Mouse (Mus musculus): ENCODE measurements at regions not wholly inside any gene's neighbourhood (a gene's known extent, or its start where the extent isn't known, plus 50 kb on each side); places are given as distances from the start of the nearest gene placed in this dataset.
"Not testable (repeated sequence)": the region's sequence is repeated elsewhere in the genome, so short reads cannot be mapped to it uniquely, and the experiment has no call there.

DNA sequence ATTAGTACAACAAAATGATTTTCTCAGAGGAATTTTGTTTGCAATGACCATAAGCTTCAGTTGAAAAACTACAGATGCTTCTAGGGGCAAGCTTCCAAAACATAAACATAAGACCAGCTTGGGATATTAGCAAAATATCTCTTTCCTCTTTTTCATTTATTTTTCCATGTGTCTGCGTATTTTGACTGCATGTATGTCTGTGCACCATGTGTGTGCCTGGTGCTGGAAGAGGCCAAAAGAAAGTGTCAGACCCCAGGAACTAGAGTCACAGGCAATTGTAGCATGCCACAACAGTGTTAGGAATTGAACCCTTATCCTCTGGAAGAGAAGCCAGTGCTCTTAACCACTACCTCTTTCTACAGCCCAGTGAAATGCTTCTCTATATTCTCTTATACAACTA is 133.0 kb upstream of the Tet2 start:
- ATAC-seq (replicated peaks), result no peak
- Histone ChIP-seq H3K9ac (no peak overlapping the region), H3K9me3 (no peaks in the 10 kb centered on the region), H3K27me3 (replicated peaks) (no peaks in the 10 kb centered on the region), H3K4me1 (no peaks in the 10 kb centered on the region), H3K36me3 (replicated peaks) (no peaks in the 10 kb centered on the region), H3K4me3 (no peak overlapping the region), H3K27ac (no peak overlapping the region), H3K4me2 (no peak overlapping the region)
- 95% methylated on average over 1 of the region's 1 CpGs for WGBS

- Histone ChIP-seq H3K36me3 (replicated peaks) (no peaks in the 10 kb centered on the region), H3K9me3 (no peaks in the 10 kb centered on the region), H3K4me3 (no peak overlapping the region), H3K9ac (no peak overlapping the region), H3K27ac (no peak overlapping the region), H3K27me3 (replicated peaks) (no peaks in the 10 kb centered on the region), H3K4me1 (no peaks in the 10 kb centered on the region), H3K4me2 (no peak overlapping the region)
- no peak for ATAC-seq (replicated peaks)
- WGBS, result 78% methylated on average over 1 of the region's 1 CpGs
These were observed 135.0 kb upstream of the Tet2 start for GRCm38 (mm10) chr3:133679891-133680290.

- Histone ChIP-seq H3K4me1 (no peaks in the 10 kb centered on the region), H3K27me3 (replicated peaks) (no peaks in the 10 kb centered on the region), H3K9ac (no peak overlapping the region), H3K27ac (no peak overlapping the region), H3K4me3 (no peak overlapping the region), H3K4me2 (no peak overlapping the region), H3K36me3 (replicated peaks) (no peaks in the 10 kb centered on the region), H3K9me3 (no peaks in the 10 kb centered on the region)
- no peak for ATAC-seq (replicated peaks)
- WGBS, result 85% methylated on average over 2 of the region's 2 CpGs
These were observed 135.4 kb upstream of the Tet2 start for GRCm38 (mm10) chr3:133680343-133680742.

DNA sequence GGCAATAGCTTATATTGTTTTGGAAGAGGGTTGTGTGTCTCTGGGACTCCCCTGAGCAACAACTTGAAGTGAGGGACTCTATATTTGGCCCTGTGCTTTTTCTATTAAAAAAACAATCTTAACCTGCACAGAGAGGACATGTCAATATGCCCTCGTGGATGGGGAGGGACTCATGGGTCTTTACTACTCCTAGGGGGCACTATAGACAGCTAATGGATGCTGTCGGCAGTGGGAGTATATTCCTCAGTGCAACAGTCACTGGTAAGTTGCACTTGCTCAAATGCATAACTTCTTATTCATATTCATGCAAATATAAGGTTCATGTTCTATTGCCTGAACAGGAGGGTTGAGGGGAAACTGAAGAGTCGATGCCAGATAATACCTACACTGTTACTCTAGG is 135.9 kb upstream of the Tet2 start:
- no peak for ATAC-seq (replicated peaks)
- H3K4me2 ChIP-seq, result no peak overlapping the region
- no peaks in the 10 kb centered on the region for H3K36me3 ChIP-seq (replicated peaks)
- no peaks in the 10 kb centered on the region for H3K9me3 ChIP-seq
- no peak overlapping the region for H3K27ac ChIP-seq
- no peaks in the 10 kb centered on the region for H3K27me3 ChIP-seq (replicated peaks)
- H3K9ac ChIP-seq, result no peak overlapping the region
- 74% methylated on average over 3 of the region's 3 CpGs for WGBS
- H3K4me1 ChIP-seq, result no peaks in the 10 kb centered on the region
- H3K4me3 ChIP-seq, result no peak overlapping the region

GRCm38 (mm10) chr3:133684196-133684743 is 139.3 kb upstream of the Tet2 start:
- no peak for ATAC-seq (replicated peaks)
- Histone ChIP-seq H3K4me3 (no peak overlapping the region), H3K9me3 (no peaks in the 10 kb centered on the region), H3K36me3 (replicated peaks) (no peaks in the 10 kb centered on the region), H3K27me3 (replicated peaks) (no peaks in the 10 kb centered on the region), H3K9ac (no peak overlapping the region), H3K4me2 (no peak overlapping the region), H3K4me1 (no peaks in the 10 kb centered on the region), H3K27ac (no peak overlapping the region)
- WGBS, result 72% methylated on average over 5 of the region's 5 CpGs

- Histone ChIP-seq H3K9me3 (no peaks in the 10 kb centered on the region), H3K9ac (no peak overlapping the region), H3K4me1 (no peaks in the 10 kb centered on the region), H3K4me2 (no peak overlapping the region), H3K36me3 (replicated peaks) (no peaks in the 10 kb centered on the region), H3K4me3 (no peak overlapping the region), H3K27ac (no peak overlapping the region), H3K27me3 (replicated peaks) (no peaks in the 10 kb centered on the region)
- ATAC-seq (replicated peaks), result no peak
- WGBS, result 78% methylated on average over 3 of the region's 3 CpGs
These were observed 139.8 kb upstream of the Tet2 start for GRCm38 (mm10) chr3:133684747-133685146.

DNA sequence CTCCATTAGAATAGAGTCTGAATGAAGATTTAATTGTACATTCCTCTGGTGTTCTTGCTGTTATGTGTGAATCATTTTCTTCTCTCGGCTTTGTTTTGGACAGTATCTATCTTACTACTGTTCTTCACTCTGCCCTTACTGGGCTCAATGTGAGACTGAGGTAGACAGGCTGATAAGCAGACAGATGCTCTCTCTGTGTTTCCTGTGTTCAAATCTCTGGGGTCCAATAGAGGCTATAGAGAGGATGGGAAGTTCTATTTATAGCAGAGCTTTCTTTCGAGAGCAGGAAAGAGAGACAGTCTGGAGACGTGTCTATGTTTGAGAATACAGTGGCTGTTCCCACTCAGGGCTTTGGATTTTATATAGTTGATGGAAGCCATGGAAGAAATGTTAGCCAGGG is 140.5 kb upstream of the Tet2 start:
- no peak overlapping the region for H3K27ac ChIP-seq
- ATAC-seq (replicated peaks), result 0 out of 2 replicates have a peak, but pooled peaks have one; percentile 33
- 56% methylated on average over 3 of the region's 3 CpGs for WGBS

GRCm38 (mm10) chr3:133694057-133694456 is 149.1 kb upstream of the Tet2 start:
- Histone ChIP-seq H3K4me2 (no peak overlapping the region), H3K4me1 (no peaks in the 10 kb centered on the region), H3K4me3 (no peak overlapping the region), H3K36me3 (replicated peaks) (no peaks in the 10 kb centered on the region), H3K9ac (no peak overlapping the region), H3K27me3 (replicated peaks) (no peaks in the 10 kb centered on the region), H3K9me3 (no peaks in the 10 kb centered on the region), H3K27ac (no peak overlapping the region)
- no peak for ATAC-seq (replicated peaks)
- WGBS, result 57% methylated on average over 4 of the region's 4 CpGs

More for the DNA sequence above, 140.5 kb upstream of the Tet2 start:
- no peak overlapping the region for H3K4me2 ChIP-seq
- H3K9ac ChIP-seq, result no peak overlapping the region
- no peak overlapping the region for H3K4me3 ChIP-seq
- H3K9me3 ChIP-seq, result no peaks in the 10 kb centered on the region
- no peaks in the 10 kb centered on the region for H3K4me1 ChIP-seq
- H3K27me3 ChIP-seq (replicated peaks), result no peaks in the 10 kb centered on the region
- H3K36me3 ChIP-seq (replicated peaks), result no peaks in the 10 kb centered on the region

DNA sequence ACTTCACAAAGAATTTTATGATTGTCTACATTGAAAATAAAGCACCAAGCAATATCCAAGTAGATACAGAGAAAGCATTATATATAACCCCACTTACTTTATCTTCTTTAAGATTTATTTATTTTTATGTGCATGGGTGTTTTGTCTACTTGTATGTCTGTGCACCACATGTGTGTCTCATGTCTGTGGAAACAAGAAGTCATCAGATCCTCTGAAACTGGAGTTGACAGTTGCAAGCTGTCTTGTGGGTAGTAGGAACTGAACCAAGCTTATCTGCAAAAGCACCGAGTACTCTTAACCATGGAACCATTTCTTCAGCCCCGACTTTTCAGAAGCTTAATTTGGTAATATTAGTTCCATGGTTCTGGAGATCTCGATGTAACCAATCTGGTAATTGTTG is 151.2 kb upstream of the Tet2 start:
- no peak overlapping the region for H3K27ac ChIP-seq
- H3K4me1 ChIP-seq, result no peaks in the 10 kb centered on the region
- H3K4me2 ChIP-seq, result no peak overlapping the region
- no peaks in the 10 kb centered on the region for H3K9me3 ChIP-seq
- no peak overlapping the region for H3K9ac ChIP-seq
- no peaks in the 10 kb centered on the region for H3K27me3 ChIP-seq (replicated peaks)
- 87% methylated on average over 3 of the region's 3 CpGs for WGBS
- no peak for ATAC-seq (replicated peaks)
- H3K4me3 ChIP-seq, result no peak overlapping the region
- no peaks in the 10 kb centered on the region for H3K36me3 ChIP-seq (replicated peaks)

DNA sequence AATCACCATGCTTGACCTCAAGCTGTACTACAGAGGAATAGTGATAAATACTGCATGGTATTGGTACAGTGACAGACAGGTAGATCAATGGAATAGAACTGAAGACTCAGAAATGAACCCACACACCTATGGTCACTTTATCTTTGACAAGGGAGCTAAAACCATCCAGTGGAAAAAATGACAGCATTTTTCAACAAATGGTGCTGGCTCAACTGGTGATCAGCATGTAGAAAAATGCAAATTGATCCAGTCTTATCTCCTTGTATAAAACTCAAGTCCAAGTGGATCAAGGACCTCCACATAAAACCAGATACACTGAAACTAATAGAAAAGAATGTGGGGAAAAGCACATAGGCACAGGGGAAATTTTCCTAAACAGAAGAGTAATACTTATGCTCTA is 159.9 kb upstream of the Tet2 start:
- not testable (repeated sequence) for H3K4me2 ChIP-seq; H3K36me3 ChIP-seq (replicated peaks); H3K4me1 ChIP-seq; H3K4me3 ChIP-seq; H3K9me3 ChIP-seq; H3K9ac ChIP-seq; ATAC-seq (replicated peaks); H3K27me3 ChIP-seq (replicated peaks); H3K27ac ChIP-seq

- Histone ChIP-seq H3K4me2 (no peak overlapping the region), H3K27me3 (replicated peaks) (no peaks in the 10 kb centered on the region), H3K9me3 (no peaks in the 10 kb centered on the region), H3K27ac (no peak overlapping the region), H3K36me3 (replicated peaks) (no peaks in the 10 kb centered on the region), H3K9ac (no peak overlapping the region), H3K4me3 (no peak overlapping the region), H3K4me1 (no peaks in the 10 kb centered on the region)
- no peak for ATAC-seq (replicated peaks)
- WGBS, result 67% methylated on average over 1 of the region's 1 CpGs
These were observed 166.6 kb upstream of the Tet2 start for GRCm38 (mm10) chr3:133711518-133711917.

DNA sequence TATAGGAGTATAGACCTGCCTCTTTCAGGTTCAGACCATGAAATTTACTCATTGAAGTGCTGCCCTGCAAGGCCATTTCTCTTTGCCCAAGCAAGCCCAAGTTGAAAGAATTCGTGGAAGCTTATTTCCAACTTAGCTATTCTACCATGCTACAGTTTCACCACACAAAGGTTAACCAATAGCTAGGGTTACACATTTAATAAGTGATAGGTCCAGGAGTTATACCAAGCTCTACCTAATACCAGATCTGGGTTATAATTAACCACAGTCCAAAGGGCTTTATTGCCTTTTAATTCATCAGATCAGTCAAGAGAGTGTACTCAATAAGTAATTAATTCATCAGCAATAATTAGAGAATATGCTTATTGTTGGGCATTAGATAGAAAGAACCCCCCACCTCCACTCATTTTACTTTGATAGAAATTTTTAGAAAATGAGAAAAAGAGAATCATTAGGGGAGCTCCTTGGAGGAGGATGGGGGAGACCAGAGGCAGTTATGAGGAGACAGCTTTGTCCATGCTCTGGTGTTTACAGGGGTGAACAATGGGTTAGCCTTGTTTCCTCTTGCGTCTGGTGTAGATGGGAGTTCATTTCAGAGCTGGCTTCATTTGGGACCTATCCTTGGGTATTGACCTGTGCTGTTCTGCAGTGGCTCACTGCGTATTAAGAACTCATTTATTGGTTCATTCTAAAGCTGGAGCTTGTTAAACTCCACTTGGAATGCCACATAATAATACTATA is 177.8 kb upstream of the Tet2 start:
- ATAC-seq (replicated peaks), result no peak
- H3K27ac ChIP-seq, result no peak overlapping the region
- H3K9me3 ChIP-seq, result no peaks in the 10 kb centered on the region
- no peaks in the 10 kb centered on the region for H3K27me3 ChIP-seq (replicated peaks)
- H3K4me1 ChIP-seq, result no peaks in the 10 kb centered on the region
- no peak overlapping the region for H3K4me2 ChIP-seq
- WGBS, result 84% methylated on average over 3 of the region's 3 CpGs
- H3K4me3 ChIP-seq, result no peak overlapping the region
- no peaks in the 10 kb centered on the region for H3K36me3 ChIP-seq (replicated peaks)
- H3K9ac ChIP-seq, result no peak overlapping the region

GRCm38 (mm10) chr3:133726831-133727230 is 181.9 kb upstream of the Tet2 start:
- no peak overlapping the region for H3K4me3 ChIP-seq
- H3K36me3 ChIP-seq (replicated peaks), result no peaks in the 10 kb centered on the region
- H3K9me3 ChIP-seq, result no peaks in the 10 kb centered on the region
- 90% methylated on average over 6 of the region's 6 CpGs for whole genome bisulfite sequencing
- H3K27ac ChIP-seq, result no peak overlapping the region
- H3K9ac ChIP-seq, result no peak overlapping the region
- no peak for ATAC-seq (replicated peaks)
- no peaks in the 10 kb centered on the region for H3K27me3 ChIP-seq (replicated peaks)
- no peaks in the 10 kb centered on the region for H3K4me1 ChIP-seq
- H3K4me2 ChIP-seq, result no peak overlapping the region
